Mouse (Mus musculus) testis, adult 2 months (tissue): ENCODE measurements at regions not wholly inside any gene's neighbourhood (a gene's known extent, or its start where the extent isn't known, plus 50 kb on each side); places are given as distances from the start of the nearest gene placed in this dataset.

Experiments used
- CTCF ChIP-seq: fragments of 200-500 bp; IDR thresholded peaks from 2 replicates; pipeline ENCODE4 v1.5.1; 2012; ENCODE audit warnings: low read depth, mild to moderate bottlenecking, inconsistent platforms, low read length, moderate library complexity; ENCODE audit not compliant: control insufficient read depth, insufficient read depth, insufficient replicate concordance
- POLR2A ChIP-seq: fragments of 200-500 bp; IDR thresholded peaks from 2 replicates; pipeline ENCODE4 v1.6.1; 2012; ENCODE audit warnings: low read depth, mild to moderate bottlenecking, inconsistent platforms, low read length, moderate library complexity; ENCODE audit not compliant: control insufficient read depth

DNA sequence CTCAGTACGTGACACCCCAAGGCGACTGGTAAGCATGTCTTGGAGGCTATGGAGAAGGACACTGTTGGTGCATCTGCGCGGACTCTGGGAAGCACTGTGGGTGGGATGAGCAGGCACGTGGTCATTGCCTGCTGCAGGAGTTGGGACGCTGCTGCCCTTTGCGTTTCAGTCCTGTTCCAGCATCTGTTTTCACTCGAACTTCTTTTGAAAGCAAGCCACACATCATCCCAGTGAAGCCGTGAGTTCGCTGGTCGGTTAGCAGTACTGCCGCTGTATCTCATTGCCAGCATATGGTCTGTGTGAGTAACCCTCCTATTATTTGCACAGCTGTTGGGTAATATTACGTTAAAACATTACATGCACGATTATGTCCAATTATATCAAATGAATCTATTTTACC is 128.1 kb upstream of the C9orf72 start:
- TF ChIP-seq CTCF (no peak), POLR2A (no peak)
